Mouse (Mus musculus): ENCODE measurements around the gene Usp11.

GRCm38 (mm10) chrX:20688615-20689014, 15.1 kb upstream of the Usp11 start:
- no peak for TF ChIP-seq E2F4 (IDR thresholded peaks at IDR 0.05; ENCODE audit: insufficient read depth)
- no peak for TF ChIP-seq POLR2A (IDR thresholded peaks at IDR 0.05; ENCODE audit: insufficient read length, low read depth)
- TF ChIP-seq TCF12 (IDR thresholded peaks at IDR 0.05; ENCODE audit: insufficient read depth, poor library complexity, severe bottlenecking), result no peak
- TF ChIP-seq POLR2AphosphoS2 (IDR thresholded peaks at IDR 0.05; ENCODE audit: insufficient read length, low read depth), result no peak
- no peak for TF ChIP-seq CEBPB (IDR thresholded peaks at IDR 0.05; ENCODE audit: insufficient read depth, poor library complexity, severe bottlenecking)
- TF ChIP-seq MYOG (IDR thresholded peaks at IDR 0.05; ENCODE audit: control insufficient read depth in 1 of 3, insufficient read depth in 1 of 3, insufficient read length in 2 of 3, low read depth in 2 of 3), result no peak
- no peak for TF ChIP-seq MYOD1 (IDR thresholded peaks at IDR 0.05; ENCODE audit: control insufficient read depth in 1 of 3, insufficient read length in 2 of 3, low read depth in 2 of 3)
- TF ChIP-seq USF1 (IDR thresholded peaks at IDR 0.05; ENCODE audit: low read depth), result no peak
- TF ChIP-seq TCF3 (IDR thresholded peaks at IDR 0.05; ENCODE audit: insufficient read length, low read depth), result no peak
- TF ChIP-seq MAX (IDR thresholded peaks at IDR 0.05; ENCODE audit: low read depth), result no peak
- no peak for TF ChIP-seq REST (IDR thresholded peaks at IDR 0.05; ENCODE audit: insufficient read depth, insufficient read length)
- no peak for TF ChIP-seq SRF (IDR thresholded peaks at IDR 0.05; ENCODE audit: control insufficient read depth, insufficient read length, low read depth)
